Mouse (Mus musculus) embryonic fibroblast, embryonic 13.5 days (primary cell): ENCODE results near the gene Emc8.

ENCODE experiments used
- CTCF ChIP-seq: IDR thresholded peaks from 2 replicates; pipeline ENCODE4 v1.5.1; 2011; ENCODE audit warnings: mild to moderate bottlenecking, control low read depth, low read length, moderate library complexity, borderline replicate concordance; ENCODE audit not compliant: insufficient read depth
- POLR2A ChIP-seq: IDR thresholded peaks from 2 replicates; pipeline ENCODE4 v1.6.1; 2011; ENCODE audit warnings: low read depth, mild to moderate bottlenecking, control low read depth, low read length, moderate library complexity

- no peak for TF ChIP-seq CTCF
- no peak for TF ChIP-seq POLR2A
These were observed 37.8 kb upstream of the Emc8 start for GRCm38 (mm10) chr8:120706193-120706592.
